Mouse (Mus musculus) left cerebral cortex, adult 11 months (tissue): Measurements from ENCODE around the gene Camkmt.

Experiments
- DNase-seq: peaks from one replicate; pipeline ENCODE4 v3.0.0; 2022; ENCODE audit warnings: low spot score

Gene Camkmt

GRCm38 (mm10) chr17:85372076-85372475, 281.7 kb downstream of the Camkmt start:
- DNase-seq, result no peak

- DNase-seq, result no peak
Observed at GRCm38 (mm10) chr17:85372523-85372922, 282.2 kb downstream of the Camkmt start.

GRCm38 (mm10) chr17:85374100-85374833, 283.9 kb downstream of the Camkmt start:
- DNase-seq, result no peak

GRCm38 (mm10) chr17:85374834-85375176, 284.5 kb downstream of the Camkmt start:
- no peak for DNase-seq

GRCm38 (mm10) chr17:85375523-85375922, 285.2 kb downstream of the Camkmt start:
- no peak for DNase-seq

- no peak for DNase-seq
Observed at GRCm38 (mm10) chr17:85377496-85377895, 287.1 kb downstream of the Camkmt start.

- no peak for DNase-seq
Observed at GRCm38 (mm10) chr17:85379101-85379500, 288.7 kb downstream of the Camkmt start.

GRCm38 (mm10) chr17:85381578-85382223, 291.3 kb downstream of the Camkmt start:
- DNase-seq, result no peak

GRCm38 (mm10) chr17:85382344-85382743, 292.0 kb downstream of the Camkmt start:
- DNase-seq, result no peak

GRCm38 (mm10) chr17:85382906-85383305, 292.6 kb downstream of the Camkmt start:
- DNase-seq, result no peak

- no peak for DNase-seq
Observed at GRCm38 (mm10) chr17:85393091-85393890, 302.9 kb downstream of the Camkmt start.

- no peak for DNase-seq
Observed at GRCm38 (mm10) chr17:85393891-85394321, 303.6 kb downstream of the Camkmt start.

GRCm38 (mm10) chr17:85395502-85395901, 305.1 kb downstream of the Camkmt start:
- no peak for DNase-seq

- no peak for DNase-seq
Observed at GRCm38 (mm10) chr17:85400751-85401150, 310.4 kb downstream of the Camkmt start.

GRCm38 (mm10) chr17:85405161-85405560, 314.8 kb downstream of the Camkmt start:
- DNase-seq, result no peak

- DNase-seq, result no peak
Observed at GRCm38 (mm10) chr17:85406195-85406594, 315.8 kb downstream of the Camkmt start.

GRCm38 (mm10) chr17:85428831-85429230, 338.5 kb downstream of the Camkmt start:
- DNase-seq, result no peak

- DNase-seq, result no peak
Observed at GRCm38 (mm10) chr17:85432923-85433322, 342.6 kb downstream of the Camkmt start.

- DNase-seq, result no peak
Observed at GRCm38 (mm10) chr17:85443036-85443435, 352.7 kb downstream of the Camkmt start.

- no peak for DNase-seq
Observed at GRCm38 (mm10) chr17:85454419-85454983, 364.1 kb downstream of the Camkmt start.

- DNase-seq, result no peak
Observed at GRCm38 (mm10) chr17:85455063-85455462, 364.7 kb downstream of the Camkmt start.

GRCm38 (mm10) chr17:85458075-85458474, 367.7 kb downstream of the Camkmt start:
- DNase-seq, result no peak

GRCm38 (mm10) chr17:85458589-85458988, 368.2 kb downstream of the Camkmt start:
- DNase-seq, result no peak
